Mouse (Mus musculus): ENCODE results near the gene Usp15. TPM values are rescaled to one million over a fixed set of nuclear protein-coding genes. Genes with fewer than 3 reads are reported as not detected.

The Usp15 gene
- polyA plus RNA-seq, 1 experiment: 11.4 TPM

DNA sequence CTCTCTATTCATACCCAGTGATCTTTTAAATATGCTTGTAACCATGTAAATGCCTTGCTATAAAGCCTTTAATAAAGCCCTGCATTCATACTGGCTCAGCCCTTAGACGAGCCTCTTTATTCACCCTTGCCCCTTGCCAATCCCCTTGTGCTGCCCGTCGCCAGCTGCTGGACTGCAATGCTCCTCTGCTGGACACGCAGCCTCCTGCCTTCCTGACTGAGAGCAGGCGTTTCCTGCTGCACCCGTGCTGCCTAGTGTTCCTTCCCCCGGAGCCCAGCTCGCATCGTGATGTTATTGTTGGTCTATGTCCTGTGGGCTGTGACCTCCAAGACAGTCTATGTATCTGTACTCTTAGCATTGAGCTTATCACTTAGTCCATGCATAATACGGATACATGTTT is 61.0 kb downstream of the Usp15 start:
- no peak overlapping the region for H3K4me3 ChIP-seq (ENCODE audit: insufficient read depth, low read depth, low read length)
- TF ChIP-seq CTCF (conservative IDR thresholded peaks at IDR 0.05; ENCODE audit: insufficient read depth, insufficient read length, low read depth, low read length) (no peak), POLR2A (IDR thresholded peaks at IDR 0.05; ENCODE audit: low read depth, low read length) (no peak)
- WGBS: 67% methylated on average over 10 of the region's 10 CpGs
- H3K27ac ChIP-seq (ENCODE audit: insufficient read depth, low read depth, low read length): no peak overlapping the region
- no peak for DNase-seq
- H3K27me3 ChIP-seq (replicated peaks; ENCODE audit: control insufficient read depth, insufficient read depth, low read length): no peaks in the 10 kb centered on the region
- peaks cover 2% of the 10 kb centered on the region for H3K36me3 ChIP-seq (ENCODE audit: control insufficient read depth, insufficient read depth, low read length)
- no peaks in the 10 kb centered on the region for H3K4me1 ChIP-seq (ENCODE audit: control insufficient read depth, insufficient read depth, low read length)

DNA sequence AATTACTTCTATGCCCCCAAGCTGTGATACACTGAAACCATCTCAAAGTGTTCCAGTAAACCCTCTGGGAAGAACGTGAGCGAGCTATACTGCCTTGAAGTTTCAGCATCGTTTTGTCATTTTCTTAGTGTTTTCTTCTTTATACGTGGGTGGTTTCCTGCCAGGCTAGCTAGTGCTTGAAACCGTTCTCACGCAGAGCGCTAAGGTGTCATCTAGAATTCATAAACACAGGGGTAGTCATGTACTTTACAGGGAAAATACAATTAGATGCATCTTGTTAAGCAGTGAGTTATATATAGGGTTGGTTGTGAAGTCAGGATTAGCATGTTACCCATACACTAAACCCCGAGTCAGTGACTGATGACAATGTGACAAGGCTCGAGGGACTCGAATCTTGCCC is 65.3 kb downstream of the Usp15 start:
- TF ChIP-seq POLR2A (IDR thresholded peaks at IDR 0.05; ENCODE audit: low read depth, low read length) (no peak), CTCF (conservative IDR thresholded peaks at IDR 0.05; ENCODE audit: insufficient read depth, insufficient read length, low read depth, low read length) (no peak)

GRCm38 (mm10) chr10:123120666-123121392 is 76.0 kb downstream of the Usp15 start:
- Histone ChIP-seq H3K27me3 (replicated peaks; ENCODE audit: control insufficient read depth, insufficient read depth, low read length) (no peaks in the 10 kb centered on the region), H3K36me3 (ENCODE audit: control insufficient read depth, insufficient read depth, low read length) (peaks cover 8% of the 10 kb centered on the region), H3K4me1 (ENCODE audit: control insufficient read depth, insufficient read depth, low read length) (no peaks in the 10 kb centered on the region), H3K4me3 (ENCODE audit: insufficient read depth, low read depth, low read length) (no peak overlapping the region), H3K27ac (ENCODE audit: insufficient read depth, low read depth, low read length) (no peak overlapping the region)
- WGBS: 91% methylated on average over 14 of the region's 14 CpGs
- peak; percentile 57 for DNase-seq
- TF ChIP-seq POLR2A (IDR thresholded peaks at IDR 0.05; ENCODE audit: low read depth, low read length) (no peak), CTCF (conservative IDR thresholded peaks at IDR 0.05; ENCODE audit: insufficient read depth, insufficient read length, low read depth, low read length) (peak; percentile 48; the same call in 1 of the 2 replicates)

More for the DNA sequence above, 65.3 kb downstream of the Usp15 start:
- no peak for DNase-seq
- Histone ChIP-seq H3K27ac (ENCODE audit: insufficient read depth, low read depth, low read length) (no peak overlapping the region), H3K27me3 (replicated peaks; ENCODE audit: control insufficient read depth, insufficient read depth, low read length) (no peaks in the 10 kb centered on the region), H3K4me1 (ENCODE audit: control insufficient read depth, insufficient read depth, low read length) (no peaks in the 10 kb centered on the region), H3K4me3 (ENCODE audit: insufficient read depth, low read depth, low read length) (no peak overlapping the region), H3K36me3 (ENCODE audit: control insufficient read depth, insufficient read depth, low read length) (peaks cover 3% of the 10 kb centered on the region)
- 88% methylated on average over 10 of the region's 10 CpGs for WGBS

DNA sequence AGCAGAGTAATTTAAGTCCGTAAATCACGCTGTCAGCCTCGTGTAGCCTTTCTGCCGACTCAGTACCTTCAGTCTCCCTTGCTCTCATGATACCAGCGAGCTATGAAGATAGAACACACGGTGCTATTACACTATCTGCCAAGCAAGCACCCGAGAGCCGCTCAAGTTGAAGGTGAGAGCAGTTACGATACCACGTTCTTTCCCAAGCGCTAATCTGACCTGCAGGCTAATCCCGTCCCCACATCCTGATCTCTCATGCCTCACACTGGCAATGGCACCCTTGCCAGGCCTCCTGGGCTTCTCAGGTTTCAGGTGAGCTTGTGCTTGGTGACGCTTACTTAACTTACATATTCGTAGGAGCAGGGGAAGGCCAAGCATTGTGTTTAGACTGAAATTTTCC is 79.9 kb downstream of the Usp15 start:
- Histone ChIP-seq H3K4me1 (ENCODE audit: control insufficient read depth, insufficient read depth, low read length) (no peaks in the 10 kb centered on the region), H3K27ac (ENCODE audit: insufficient read depth, low read depth, low read length) (no peak overlapping the region), H3K4me3 (ENCODE audit: insufficient read depth, low read depth, low read length) (no peak overlapping the region), H3K27me3 (replicated peaks; ENCODE audit: control insufficient read depth, insufficient read depth, low read length) (no peaks in the 10 kb centered on the region), H3K36me3 (ENCODE audit: control insufficient read depth, insufficient read depth, low read length) (peaks cover 1% of the 10 kb centered on the region)
- TF ChIP-seq POLR2A (IDR thresholded peaks at IDR 0.05; ENCODE audit: low read depth, low read length): no peak
- TF ChIP-seq CTCF (conservative IDR thresholded peaks at IDR 0.05; ENCODE audit: insufficient read depth, insufficient read length, low read depth, low read length): no peak
- WGBS: 67% methylated on average over 14 of the region's 14 CpGs
- no peak for DNase-seq

DNA sequence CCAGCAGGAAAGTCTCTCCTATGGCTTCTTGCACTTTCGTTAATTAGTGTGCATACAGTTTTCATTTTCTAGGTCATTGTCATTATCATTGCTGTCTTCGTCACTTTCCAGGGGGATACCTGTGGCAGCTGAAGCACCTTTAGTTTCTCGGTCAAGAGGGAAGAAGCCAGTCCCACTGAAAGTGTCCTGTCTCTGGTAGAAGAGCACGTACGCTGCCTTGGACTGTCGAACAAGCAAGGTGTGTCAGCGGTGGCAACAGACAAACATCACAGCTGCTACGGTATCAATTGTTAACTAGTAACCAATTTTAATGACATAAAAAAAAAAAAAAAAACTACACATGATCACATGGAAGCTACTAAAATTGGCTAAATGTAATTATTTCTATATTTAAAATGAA is 83.3 kb downstream of the Usp15 start:
- DNase-seq: no peak
- Histone ChIP-seq H3K27ac (ENCODE audit: insufficient read depth, low read depth, low read length) (no peak overlapping the region), H3K4me1 (ENCODE audit: control insufficient read depth, insufficient read depth, low read length) (no peaks in the 10 kb centered on the region), H3K27me3 (replicated peaks; ENCODE audit: control insufficient read depth, insufficient read depth, low read length) (no peaks in the 10 kb centered on the region), H3K36me3 (ENCODE audit: control insufficient read depth, insufficient read depth, low read length) (no peaks in the 10 kb centered on the region; the same call in 1 of the 2 replicates), H3K4me3 (ENCODE audit: insufficient read depth, low read depth, low read length) (no peak overlapping the region)
- WGBS: 82% methylated on average over 8 of the region's 8 CpGs
- TF ChIP-seq POLR2A (IDR thresholded peaks at IDR 0.05; ENCODE audit: low read depth, low read length): no peak
- TF ChIP-seq CTCF (conservative IDR thresholded peaks at IDR 0.05; ENCODE audit: insufficient read depth, insufficient read length, low read depth, low read length): no peak

DNA sequence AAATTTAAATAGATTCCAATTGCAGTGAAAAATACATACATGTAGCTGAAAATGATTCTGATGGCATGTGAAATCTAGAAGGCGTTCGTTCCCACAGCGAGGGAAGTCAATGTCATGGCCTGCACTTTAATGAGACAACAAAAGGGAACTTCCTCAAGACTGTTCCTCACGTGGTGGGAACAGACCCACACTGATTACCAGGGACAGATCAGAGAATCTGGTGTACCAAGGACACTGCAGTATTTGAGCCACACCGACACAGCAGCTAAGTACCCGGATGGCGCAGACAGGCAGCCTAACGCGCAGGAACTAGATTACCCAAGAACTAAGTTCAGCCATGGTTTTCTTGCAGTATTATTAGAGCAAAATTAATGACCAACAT is 84.0 kb downstream of the Usp15 start:
- no peaks in the 10 kb centered on the region for H3K4me1 ChIP-seq (ENCODE audit: control insufficient read depth, insufficient read depth, low read length)
- no peak overlapping the region for H3K4me3 ChIP-seq (ENCODE audit: insufficient read depth, low read depth, low read length)
- no peaks in the 10 kb centered on the region for H3K27me3 ChIP-seq (replicated peaks; ENCODE audit: control insufficient read depth, insufficient read depth, low read length)
- no peak overlapping the region for H3K27ac ChIP-seq (ENCODE audit: insufficient read depth, low read depth, low read length)
- WGBS: 90% methylated on average over 9 of the region's 9 CpGs
- no peaks in the 10 kb centered on the region; the same call in 1 of the 2 replicates for H3K36me3 ChIP-seq (ENCODE audit: control insufficient read depth, insufficient read depth, low read length)
- no peak for DNase-seq
- TF ChIP-seq CTCF (conservative IDR thresholded peaks at IDR 0.05; ENCODE audit: insufficient read depth, insufficient read length, low read depth, low read length) (no peak), POLR2A (IDR thresholded peaks at IDR 0.05; ENCODE audit: low read depth, low read length) (no peak)

GRCm38 (mm10) chr10:123112056-123112786 is 84.6 kb downstream of the Usp15 start:
- H3K4me3 ChIP-seq (ENCODE audit: insufficient read depth, low read depth, low read length): no peak overlapping the region
- no peak for TF ChIP-seq CTCF (conservative IDR thresholded peaks at IDR 0.05; ENCODE audit: insufficient read depth, insufficient read length, low read depth, low read length)
- no peak for TF ChIP-seq POLR2A (IDR thresholded peaks at IDR 0.05; ENCODE audit: low read depth, low read length)
- 90% methylated on average over 11 of the region's 11 CpGs for WGBS
- no peak for DNase-seq
- H3K36me3 ChIP-seq (ENCODE audit: control insufficient read depth, insufficient read depth, low read length): no peaks in the 10 kb centered on the region; the same call in 1 of the 2 replicates
- no peaks in the 10 kb centered on the region for H3K27me3 ChIP-seq (replicated peaks; ENCODE audit: control insufficient read depth, insufficient read depth, low read length)
- no peaks in the 10 kb centered on the region for H3K4me1 ChIP-seq (ENCODE audit: control insufficient read depth, insufficient read depth, low read length)
- no peak overlapping the region for H3K27ac ChIP-seq (ENCODE audit: insufficient read depth, low read depth, low read length)

All from kidney, adult 2 months (tissue).